Comparison of ENCODE assay signal across 19 mouse cellular contexts in the genomic region with DNA sequence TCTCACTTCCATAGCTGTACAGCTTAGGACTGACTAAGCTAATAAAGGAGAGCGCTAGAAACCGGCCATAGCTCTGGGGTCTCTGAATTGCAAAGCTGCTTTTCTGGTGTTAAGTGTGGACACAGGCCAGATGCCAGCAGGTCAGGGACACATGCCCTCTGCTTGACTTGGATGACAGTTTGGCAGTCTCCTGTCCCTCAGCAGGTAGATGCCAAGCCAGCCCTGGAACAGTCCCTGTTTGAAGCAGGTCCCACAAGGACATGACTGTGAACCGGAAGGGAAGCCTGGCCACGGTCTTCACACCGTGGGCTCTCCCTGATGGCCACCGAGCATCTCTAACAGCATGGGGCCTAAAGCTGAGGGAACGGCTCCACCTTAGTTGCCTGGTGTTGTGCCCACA. TPM values are rescaled to one million over a fixed set of nuclear protein-coding genes. Genes with fewer than 3 reads are reported as not detected.
DNase-seq lines count a peak whose midpoint lies in the region; ATAC-seq lines count a peak whose summit lies in the region.
"Had no signal": no experiment of that assay in that cellular context is flagged by ENCODE, and none has a peak within 500 bp of the region (broad histone marks: within the 10 kb centered on the region; RNA-seq: fewer than 3 reads in every experiment).

No protein-coding gene starts in this region.

- no peak overlapping the region for H3K4me2 ChIP-seq in hindbrain, embryonic 12.5 days (replicated peaks)
- no peak overlapping the region for H3K4me2 ChIP-seq in hindbrain, embryonic 13.5 days
- H3K4me2 ChIP-seq in embryonic facial prominence, embryonic 14.5 days (ENCODE audit: low read depth, low read length): no peak overlapping the region
- H3K4me2 ChIP-seq: heart, embryonic 11.5 days; liver, embryonic 15.5 days; stomach, embryonic 15.5 days had no signal

- no peak for ATAC-seq in hindbrain, embryonic 12.5 days (ENCODE audit: low FRiP score)
- ATAC-seq in hindbrain, embryonic 13.5 days (ENCODE audit: low FRiP score): no peak
- no peak for ATAC-seq in embryonic facial prominence, embryonic 14.5 days (ENCODE audit: low read depth)

- 85% methylated on average over 7 of the region's 7 CpGs for WGBS in hindbrain, embryonic 12.5 days
- WGBS in hindbrain, embryonic 13.5 days: 81% methylated on average over 7 of the region's 7 CpGs
- 79% methylated on average over 7 of the region's 7 CpGs for WGBS in embryonic facial prominence, embryonic 14.5 days

- peaks cover 6% of the 10 kb centered on the region for H3K4me1 ChIP-seq in hindbrain, embryonic 12.5 days
- H3K4me1 ChIP-seq in hindbrain, embryonic 13.5 days (replicated peaks): no peaks in the 10 kb centered on the region
- H3K4me1 ChIP-seq in embryonic facial prominence, embryonic 14.5 days (ENCODE audit: control insufficient read depth, insufficient read depth, low read length): peaks cover 24% of the 10 kb centered on the region
- H3K4me1 ChIP-seq: liver, embryonic 15.5 days; stomach, embryonic 15.5 days had no signal

- no peaks in the 10 kb centered on the region for H3K9me3 ChIP-seq in hindbrain, embryonic 12.5 days (replicated peaks)
- H3K9me3 ChIP-seq in hindbrain, embryonic 13.5 days: no peaks in the 10 kb centered on the region
- no peaks in the 10 kb centered on the region for H3K9me3 ChIP-seq in embryonic facial prominence, embryonic 14.5 days (ENCODE audit: control insufficient read depth, low read length)
- H3K9me3 ChIP-seq: liver, embryonic 15.5 days; megakaryocyte, embryonic 14.5 days; stomach, embryonic 15.5 days had no signal

- no peak overlapping the region for H3K4me3 ChIP-seq in hindbrain, embryonic 12.5 days
- H3K4me3 ChIP-seq in hindbrain, embryonic 13.5 days: no peak overlapping the region
- no peak overlapping the region for H3K4me3 ChIP-seq in embryonic facial prominence, embryonic 14.5 days (ENCODE audit: low read depth, low read length)
- H3K4me3 ChIP-seq: liver, embryonic 15.5 days; megakaryocyte, embryonic 14.5 days; stomach, embryonic 15.5 days had no signal

- DNase-seq in cerebellum, adult 18-20 months: peak; percentile 33 to 35
- DNase-seq in cerebellum, postnatal 4 days (ENCODE audit: low spot score in 2 of 2): no peak
- peak; percentile 54 for DNase-seq in cerebellum, adult 9-11 months
- DNase-seq in embryonic facial prominence, embryonic 14.5 days (ENCODE audit: low spot score): no peak
- DNase-seq in layer of hippocampus, postnatal 14 days (ENCODE audit: low spot score in 2 of 2): no peak
- no peak for DNase-seq in urinary bladder, postnatal 4 days (ENCODE audit: low spot score in 2 of 2)
- DNase-seq: adrenal gland, postnatal 25 days; embryo, embryonic 11 days; gastrocnemius, postnatal 36 days; kidney, adult 9 months; kidney, postnatal 36 days; right cerebral cortex, postnatal 14 days had no signal

- no peak overlapping the region for H3K9ac ChIP-seq in hindbrain, embryonic 12.5 days
- no peak overlapping the region; the same call in 1 of the 2 replicates for H3K9ac ChIP-seq in hindbrain, embryonic 13.5 days
- no peak overlapping the region for H3K9ac ChIP-seq in embryonic facial prominence, embryonic 14.5 days (ENCODE audit: low read depth, low read length)
- H3K9ac ChIP-seq: liver, embryonic 15.5 days; stomach, embryonic 15.5 days had no signal

- peaks cover 38% of the 10 kb centered on the region for H3K36me3 ChIP-seq in hindbrain, embryonic 12.5 days
- H3K36me3 ChIP-seq in hindbrain, embryonic 13.5 days: peaks cover 37% of the 10 kb centered on the region
- H3K36me3 ChIP-seq in embryonic facial prominence, embryonic 14.5 days (ENCODE audit: control insufficient read depth, insufficient read depth, low read length): peaks cover 28% of the 10 kb centered on the region; the same call in 1 of the 2 replicates

- H3K27ac ChIP-seq in hindbrain, embryonic 12.5 days: 0 out of 2 replicates have a peak overlapping the region, but pooled peaks have one; percentile 17
- H3K27ac ChIP-seq in hindbrain, embryonic 13.5 days: no peak overlapping the region
- peak overlapping the region; percentile 7 for H3K27ac ChIP-seq in embryonic facial prominence, embryonic 14.5 days (replicated peaks; ENCODE audit: low read depth, low read length)
- H3K27ac ChIP-seq: liver, embryonic 15.5 days; stomach, embryonic 15.5 days had no signal

- H3K27me3 ChIP-seq in hindbrain, embryonic 12.5 days: no peaks in the 10 kb centered on the region
- no peaks in the 10 kb centered on the region for H3K27me3 ChIP-seq in hindbrain, embryonic 13.5 days
- H3K27me3 ChIP-seq in embryonic facial prominence, embryonic 14.5 days (replicated peaks; ENCODE audit: control insufficient read depth, insufficient read depth, low read length): no peaks in the 10 kb centered on the region
- H3K27me3 ChIP-seq: liver, embryonic 15.5 days; stomach, embryonic 15.5 days had no signal

RNA-seq across cellular contexts. Expression of a gene that starts 17.7 kb away (rescaled TPM):
- polyA plus RNA-seq in hindbrain, embryonic 12.5 days (2016; fragmentation: Nextera tagmentation; extraction: Ambion mirVana): 1.9 and 2.6 TPM in 2 replicates
- polyA plus RNA-seq in hindbrain, embryonic 13.5 days (2015; fragmentation: Nextera tagmentation; extraction: Ambion mirVana): 1.4 and 1.7 TPM in 2 replicates
- 1.4 and 2.4 TPM in 2 replicates for polyA plus RNA-seq in embryonic facial prominence, embryonic 14.5 days (2014; fragmentation: Nextera tagmentation; extraction: Ambion mirVana)
- 1 to 10 TPM in 1 of 2 experiments, under 1 TPM in 1; 0.86 to 1.3 TPM for total RNA-seq in layer of hippocampus, postnatal 14 days (2021)
- total RNA-seq: adrenal gland, postnatal 25 days; gastrocnemius, postnatal 36 days; heart, postnatal 14 days had no signal

Comparison
In these comparisons a context has a peak if more than half of its experiments do, and no peak if none do; other contexts are left out.
1. DNase-seq: peak in cerebellum, adult 18-20 months (2 of 2) and cerebellum, adult 9-11 months (single experiment); none in cerebellum, postnatal 4 days (0 of 2), embryonic facial prominence, embryonic 14.5 days (single experiment), layer of hippocampus, postnatal 14 days (0 of 2) and urinary bladder, postnatal 4 days (0 of 2).